Mouse (Mus musculus): ENCODE measurements around the gene Sec24d. TPM values are rescaled to one million over a fixed set of nuclear protein-coding genes. Genes with fewer than 3 reads are reported as not detected.
"Not testable (repeated sequence)": the region's sequence is repeated elsewhere in the genome, so short reads cannot be mapped to it uniquely, and the experiment has no call there.

The Sec24d gene
- total RNA-seq, 4 experiments from 2014 or later: 21.0 to 29.2 (median 27.2) TPM

DNA sequence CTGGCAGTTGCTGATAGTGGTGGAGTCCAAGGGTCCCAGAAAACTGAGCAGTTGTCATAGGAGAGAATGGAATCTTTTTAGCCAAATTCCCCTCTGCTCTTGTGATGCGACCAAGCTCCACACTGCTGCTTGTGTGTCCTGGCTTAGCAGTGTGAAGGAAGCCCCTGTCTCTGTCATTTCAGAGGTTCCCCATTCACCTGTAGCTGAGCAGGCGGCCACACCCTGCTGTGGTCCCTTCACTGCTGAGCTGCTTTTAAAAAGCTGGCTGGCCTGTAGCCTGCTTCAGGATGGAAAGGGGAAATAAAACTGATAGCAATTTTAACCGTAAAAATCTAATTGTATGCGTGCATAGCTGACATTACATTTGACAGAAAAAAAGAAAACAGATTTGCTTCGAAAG is 69.7 kb downstream of the Sec24d start:
- no peak for DNase-seq (ENCODE audit: low spot score in 2 of 2)

- no peak for DNase-seq (ENCODE audit: low spot score in 2 of 2)
Observed at GRCm38 (mm10) chr3:123337853-123338252, 70.6 kb downstream of the Sec24d start.

GRCm38 (mm10) chr3:123338666-123339195 is 71.5 kb downstream of the Sec24d start:
- no peak for DNase-seq (ENCODE audit: low spot score in 2 of 2)

DNA sequence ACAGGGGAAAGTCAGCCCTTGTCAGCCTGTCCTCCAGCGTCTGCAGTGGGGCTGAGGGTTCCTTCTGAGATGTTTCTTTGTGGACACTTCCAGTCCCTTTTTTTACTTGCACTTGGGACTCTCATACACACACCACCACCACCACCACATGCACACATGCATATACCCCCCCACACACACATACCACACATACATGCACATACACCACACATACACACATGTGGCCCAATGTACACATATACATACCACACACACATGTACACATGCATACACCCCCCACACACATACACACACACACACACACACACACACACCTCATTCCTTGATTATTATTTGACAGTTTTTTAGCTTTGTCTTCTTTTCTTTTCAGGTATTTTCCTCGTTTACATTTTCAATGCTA is 73.8 kb downstream of the Sec24d start:
- DNase-seq (ENCODE audit: low spot score in 2 of 2): no peak

GRCm38 (mm10) chr3:123343690-123344089 is 76.4 kb downstream of the Sec24d start:
- DNase-seq (ENCODE audit: low spot score in 2 of 2): no peak

- peak; percentile 30 to 49 for DNase-seq (ENCODE audit: low spot score in 2 of 2)
Observed at GRCm38 (mm10) chr3:123348080-123348802, 81.0 kb downstream of the Sec24d start.

GRCm38 (mm10) chr3:123350602-123351001 is 83.3 kb downstream of the Sec24d start:
- no peak for DNase-seq (ENCODE audit: low spot score in 2 of 2)

DNA sequence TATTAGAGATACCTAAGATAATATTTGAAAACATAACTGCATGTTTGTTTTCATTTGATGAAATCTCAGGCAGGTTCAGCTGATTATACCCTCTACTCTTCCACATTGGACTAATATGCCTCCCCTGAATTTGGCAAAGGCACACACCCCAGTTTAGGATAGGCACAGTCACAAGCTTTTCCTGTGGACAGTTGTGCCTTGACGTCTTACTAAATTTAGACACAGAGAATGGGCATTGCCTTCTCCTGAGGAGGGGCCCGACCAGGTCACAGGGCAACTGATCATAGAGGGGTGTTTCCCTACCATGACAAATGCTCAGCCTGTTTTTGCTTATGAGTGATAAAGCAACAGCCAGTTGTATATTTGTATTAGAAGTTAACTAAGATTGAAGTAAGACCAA is 84.3 kb downstream of the Sec24d start:
- DNase-seq (ENCODE audit: low spot score in 2 of 2): no peak

GRCm38 (mm10) chr3:123353183-123353582 is 85.9 kb downstream of the Sec24d start:
- peak in 1 of 2 experiments; percentile 29 for DNase-seq (ENCODE audit: low spot score in 2 of 2)

DNA sequence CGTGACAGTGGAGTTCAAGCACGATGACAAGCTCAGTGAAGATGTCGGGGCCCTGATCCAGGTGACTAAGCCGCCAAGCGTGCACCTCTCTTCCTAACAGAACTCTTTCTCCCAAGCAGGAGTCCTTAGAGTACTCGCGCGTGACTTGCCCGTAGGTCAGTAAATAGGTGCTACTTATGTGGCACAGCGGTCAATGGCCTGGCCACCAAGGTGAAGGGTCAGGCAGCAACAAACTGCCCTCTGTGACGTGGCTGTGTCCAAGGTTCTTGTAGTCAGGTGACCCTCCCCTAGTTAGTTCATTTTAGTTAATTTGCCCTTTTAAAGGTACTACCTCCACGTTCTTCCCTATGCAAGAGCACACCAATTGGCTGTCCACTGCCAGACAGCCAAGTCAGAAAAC is 86.4 kb downstream of the Sec24d start:
- DNase-seq (ENCODE audit: low spot score in 2 of 2): no peak

- DNase-seq (ENCODE audit: low spot score in 2 of 2): no peak
Observed at GRCm38 (mm10) chr3:123354388-123354787, 87.1 kb downstream of the Sec24d start.

DNA sequence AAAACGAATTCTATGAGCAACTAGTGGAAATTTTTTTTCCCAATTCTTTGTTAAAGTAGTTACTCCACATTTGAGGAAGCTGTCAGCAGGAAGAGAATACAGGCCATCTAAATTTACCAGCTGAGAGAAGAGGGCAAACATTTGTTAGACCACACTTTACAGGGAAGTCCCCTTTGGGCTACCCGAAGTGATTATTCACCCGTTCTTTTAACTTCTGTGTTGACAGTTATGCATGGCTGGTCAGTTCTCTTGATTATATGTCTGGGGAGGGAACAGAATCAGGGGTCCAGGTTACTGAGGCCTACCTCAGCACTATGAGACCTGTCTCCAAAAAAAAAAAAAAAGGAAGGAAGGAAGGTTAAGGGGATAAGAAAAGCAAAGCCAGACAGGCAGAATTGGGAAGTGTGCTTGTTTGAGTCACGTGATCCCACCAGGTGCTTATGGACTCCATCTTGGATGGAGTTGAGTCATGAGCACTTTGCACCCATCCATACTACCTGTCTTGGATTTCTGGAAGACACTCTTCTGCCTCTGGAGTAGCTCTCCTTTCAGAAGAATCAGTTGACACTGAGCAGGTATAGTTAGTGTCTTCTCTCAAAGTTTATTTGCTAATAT is 89.2 kb downstream of the Sec24d start:
- DNase-seq (ENCODE audit: low spot score in 2 of 2): no peak

GRCm38 (mm10) chr3:123366820-123367219 is 99.6 kb downstream of the Sec24d start:
- not testable (repeated sequence) for DNase-seq (ENCODE audit: low spot score in 2 of 2)

- DNase-seq (ENCODE audit: low spot score in 2 of 2): no peak
Observed at GRCm38 (mm10) chr3:123369161-123369560, 101.9 kb downstream of the Sec24d start.

DNA sequence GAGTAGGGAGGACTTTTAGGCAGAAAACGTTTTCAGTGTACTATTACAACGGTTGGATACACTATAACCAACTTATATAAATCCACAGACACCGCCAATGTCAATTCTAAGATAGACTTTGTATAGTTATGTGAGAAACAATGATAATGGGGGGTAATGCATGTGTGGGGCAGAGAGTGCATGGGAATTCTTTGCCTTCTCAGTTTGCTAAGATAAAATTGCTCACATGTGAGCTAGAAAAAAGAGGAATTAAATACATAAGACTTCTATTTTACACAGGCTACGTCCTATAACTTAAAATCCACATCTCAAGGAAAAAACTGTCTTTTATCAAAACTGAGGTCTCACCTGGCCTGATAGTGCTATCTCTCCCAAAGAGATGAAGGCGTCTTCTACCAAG is 103.7 kb downstream of the Sec24d start:
- DNase-seq (ENCODE audit: low spot score in 2 of 2): no peak

DNA sequence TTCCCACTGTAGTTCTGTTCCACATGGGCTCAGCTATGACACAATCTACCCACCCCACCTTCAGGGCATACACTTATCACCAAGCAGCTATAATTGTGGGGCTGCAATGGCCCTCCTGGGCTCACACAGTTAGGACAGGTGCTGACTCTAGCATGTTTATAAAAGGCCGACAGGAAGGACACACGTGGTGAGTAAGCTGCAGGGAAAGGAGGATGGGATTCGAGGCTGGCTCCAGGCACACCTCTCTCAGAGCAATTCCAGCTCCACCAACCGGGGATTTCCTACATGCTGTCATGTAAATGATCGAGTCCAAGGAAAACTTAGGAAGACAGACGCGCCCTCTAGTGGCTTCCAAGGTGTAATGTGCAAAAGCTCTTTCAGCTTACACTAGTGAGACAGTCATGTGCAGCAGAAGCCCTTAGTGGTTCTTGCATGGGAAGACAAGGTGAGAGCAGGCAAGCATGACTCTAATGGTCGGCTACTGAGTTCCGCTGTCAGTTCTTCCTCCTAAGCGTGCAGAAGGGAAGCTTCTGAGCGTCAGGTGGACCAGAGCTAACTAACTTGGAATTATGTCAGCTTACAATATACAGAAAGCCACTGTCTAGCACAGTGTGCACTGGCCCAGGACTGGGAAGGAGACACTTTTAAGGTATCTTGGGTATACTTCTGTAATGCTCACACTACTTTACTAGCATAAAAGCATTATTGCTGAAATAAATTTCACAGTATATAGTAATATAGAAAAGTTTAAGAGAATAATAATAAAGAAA is 104.7 kb downstream of the Sec24d start:
- peak; percentile 48 to 70 for DNase-seq (ENCODE audit: low spot score in 2 of 2)

DNA sequence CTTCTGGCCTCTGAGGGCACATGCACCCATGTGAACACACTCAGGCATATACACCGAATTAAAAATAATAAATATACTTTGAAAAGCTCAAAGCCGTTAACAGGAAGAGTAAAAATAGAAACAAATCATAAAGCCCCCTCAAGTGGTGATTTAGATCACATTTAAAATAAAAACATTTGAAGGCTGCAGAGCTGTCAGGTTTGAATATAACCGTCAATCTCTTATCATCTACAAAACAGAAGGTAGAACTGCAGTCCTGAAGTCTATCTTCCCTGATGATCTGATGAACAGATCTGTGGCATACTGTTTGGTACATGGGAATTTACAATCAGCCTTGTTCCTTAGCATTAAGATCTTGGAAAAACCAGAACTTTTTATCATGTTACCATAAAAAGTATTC is 109.3 kb downstream of the Sec24d start:
- no peak for DNase-seq (ENCODE audit: low spot score in 2 of 2)

GRCm38 (mm10) chr3:123384435-123384834 is 117.2 kb downstream of the Sec24d start:
- DNase-seq (ENCODE audit: low spot score in 2 of 2): no peak

- no peak for DNase-seq (ENCODE audit: low spot score in 2 of 2)
Observed at GRCm38 (mm10) chr3:123385118-123385485, 117.8 kb downstream of the Sec24d start.

GRCm38 (mm10) chr3:123385486-123386156 is 118.4 kb downstream of the Sec24d start, which contains the start of gene Mettl14:
Gene Mettl14 (minus strand): TSS chr3:123386108.
- peak; percentile 95 to 96 for DNase-seq (ENCODE audit: low spot score in 2 of 2)

DNA sequence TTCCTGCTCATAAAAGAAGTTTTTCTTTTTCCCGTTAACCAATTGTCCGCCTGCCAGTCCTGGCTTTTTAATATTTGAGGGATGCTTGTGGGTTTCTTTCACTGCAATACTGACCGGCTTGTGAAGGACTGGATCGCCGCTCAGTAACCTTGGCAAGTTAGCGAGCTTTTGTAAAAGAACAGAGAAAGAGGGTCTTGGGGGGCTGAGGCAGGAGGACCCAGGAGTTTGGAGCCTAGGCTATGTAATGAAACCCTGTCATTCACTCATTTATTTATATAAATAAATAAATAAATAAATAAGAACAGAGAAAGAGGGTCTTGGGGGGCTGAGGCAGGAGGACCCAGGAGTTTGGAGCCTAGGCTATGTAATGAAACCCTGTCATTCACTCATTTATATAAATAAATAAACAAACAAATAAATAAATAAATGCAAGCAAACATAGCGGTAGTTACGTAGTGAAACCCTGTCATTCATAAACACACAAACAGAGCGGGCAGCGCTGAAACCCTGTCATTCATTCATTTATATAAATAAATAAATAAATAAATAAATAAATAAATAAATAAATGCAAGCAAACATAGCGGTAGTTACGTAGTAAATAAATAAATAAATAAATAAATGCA is 119.0 kb downstream of the Sec24d start:
- DNase-seq (ENCODE audit: low spot score in 2 of 2): not testable (repeated sequence)

Data from layer of hippocampus, adult 8-10 months (tissue).